ENCODE assay signal across 8 mouse cellular contexts in genomic region chr1:185229406-185230201, GRCm38 (mm10). TPM values are rescaled to one million over a fixed set of nuclear protein-coding genes. Genes with fewer than 3 reads are reported as not detected.
DNase-seq lines count a peak whose midpoint lies in the region; ATAC-seq and TF ChIP-seq lines count a peak whose summit lies in the region.

No protein-coding gene starts in this region.

- H3K27me3 ChIP-seq in midbrain, postnatal 0 days (ENCODE audit: insufficient read depth, low read length), result no peaks in the 10 kb centered on the region
- no peaks in the 10 kb centered on the region for H3K27me3 ChIP-seq in midbrain, embryonic 15.5 days (replicated peaks)
- no peaks in the 10 kb centered on the region for H3K27me3 ChIP-seq in limb, embryonic 15.5 days
- no peaks in the 10 kb centered on the region for H3K27me3 ChIP-seq in stomach, embryonic 14.5 days (ENCODE audit: control insufficient read depth, insufficient read depth, low read length)

- WGBS in midbrain, postnatal 0 days, result 66% methylated on average over 7 of the region's 7 CpGs
- WGBS in midbrain, embryonic 15.5 days, result 70% methylated on average over 7 of the region's 7 CpGs
- 45% methylated on average over 7 of the region's 7 CpGs for WGBS in limb, embryonic 15.5 days
- WGBS in stomach, embryonic 14.5 days, result 33% methylated on average over 7 of the region's 7 CpGs

- H3K4me2 ChIP-seq in midbrain, postnatal 0 days (ENCODE audit: low read depth, low read length, poor library complexity, severe bottlenecking), result no peak overlapping the region
- no peak overlapping the region for H3K4me2 ChIP-seq in midbrain, embryonic 15.5 days
- no peak overlapping the region for H3K4me2 ChIP-seq in limb, embryonic 15.5 days
- no peak overlapping the region for H3K4me2 ChIP-seq in stomach, embryonic 14.5 days (replicated peaks; ENCODE audit: low read depth, low read length)

- no peaks in the 10 kb centered on the region for H3K4me1 ChIP-seq in midbrain, postnatal 0 days (ENCODE audit: insufficient read depth, low read length)
- H3K4me1 ChIP-seq in midbrain, embryonic 15.5 days, result 0 out of 2 replicates have a peak, but pooled peaks cover 4% of the 10 kb centered on the region
- peaks cover 7% of the 10 kb centered on the region; the same call in 1 of the 2 replicates for H3K4me1 ChIP-seq in limb, embryonic 15.5 days
- peaks cover 9% of the 10 kb centered on the region; the same call in 1 of the 2 replicates for H3K4me1 ChIP-seq in stomach, embryonic 14.5 days (ENCODE audit: control insufficient read depth, insufficient read depth, low read length)

- no peak for TF ChIP-seq CTCF in midbrain, postnatal 0 days (IDR thresholded peaks at IDR 0.05)

- no peak for ATAC-seq in midbrain, postnatal 0 days (ENCODE audit: low FRiP score)
- no peak for ATAC-seq in midbrain, embryonic 15.5 days (replicated peaks)
- 0 out of 2 replicates have a peak, but pooled peaks have one; percentile 58 for ATAC-seq in limb, embryonic 15.5 days (ENCODE audit: insufficient number of reproducible peaks, low FRiP score, low TSS enrichment, low read depth)
- ATAC-seq in stomach, embryonic 14.5 days (ENCODE audit: insufficient number of reproducible peaks, insufficient read depth, low FRiP score, low read depth), result peak; percentile 79

- no peak overlapping the region for H3K9ac ChIP-seq in midbrain, postnatal 0 days (replicated peaks; ENCODE audit: low read length, poor library complexity, severe bottlenecking)
- no peak overlapping the region for H3K9ac ChIP-seq in midbrain, embryonic 15.5 days
- no peak overlapping the region for H3K9ac ChIP-seq in limb, embryonic 15.5 days
- no peak overlapping the region for H3K9ac ChIP-seq in stomach, embryonic 14.5 days (replicated peaks; ENCODE audit: low read depth, low read length)

- no peak overlapping the region for H3K27ac ChIP-seq in midbrain, postnatal 0 days (ENCODE audit: low read depth, low read length)
- no peak overlapping the region for H3K27ac ChIP-seq in midbrain, embryonic 15.5 days
- no peak overlapping the region; the same call in 1 of the 2 replicates for H3K27ac ChIP-seq in limb, embryonic 15.5 days
- H3K27ac ChIP-seq in stomach, embryonic 14.5 days (ENCODE audit: low read length), result peak overlapping the region; percentile 52; the same call in 1 of the 2 replicates

- H3K9me3 ChIP-seq in midbrain, postnatal 0 days (ENCODE audit: low read length), result no peaks in the 10 kb centered on the region
- no peaks in the 10 kb centered on the region for H3K9me3 ChIP-seq in midbrain, embryonic 15.5 days
- no peaks in the 10 kb centered on the region for H3K9me3 ChIP-seq in limb, embryonic 15.5 days
- H3K9me3 ChIP-seq in stomach, embryonic 14.5 days (ENCODE audit: control insufficient read depth, low read depth, low read length), result no peaks in the 10 kb centered on the region

- H3K4me3 ChIP-seq in midbrain, postnatal 0 days (ENCODE audit: low read depth, low read length), result no peak overlapping the region
- no peak overlapping the region for H3K4me3 ChIP-seq in midbrain, embryonic 15.5 days
- no peak overlapping the region for H3K4me3 ChIP-seq in limb, embryonic 15.5 days
- no peak overlapping the region for H3K4me3 ChIP-seq in stomach, embryonic 14.5 days (ENCODE audit: low read depth, low read length)

- peaks cover 15% of the 10 kb centered on the region for H3K36me3 ChIP-seq in midbrain, postnatal 0 days (ENCODE audit: insufficient read depth, low read length)
- peaks cover 8% of the 10 kb centered on the region; the same call in 1 of the 2 replicates for H3K36me3 ChIP-seq in midbrain, embryonic 15.5 days (replicated peaks)
- peaks cover 15% of the 10 kb centered on the region; the same call in 1 of the 2 replicates for H3K36me3 ChIP-seq in limb, embryonic 15.5 days
- H3K36me3 ChIP-seq in stomach, embryonic 14.5 days (ENCODE audit: control insufficient read depth, insufficient read depth, low read length), result peaks cover 7% of the 10 kb centered on the region

- peak; percentile 78 to 89 for DNase-seq in adrenal gland, adult (ENCODE audit: inconsistent age in 2 of 2, low spot score in 1 of 2)
- DNase-seq in adrenal gland, postnatal 4 days (ENCODE audit: low spot score in 2 of 2), result no peak
- peak; percentile 14 for DNase-seq in midbrain, postnatal 0 days (ENCODE audit: low spot score)
- peak; percentile 38 to 47 for DNase-seq in heart, adult 18-20 months
- DNase-seq in frontal cortex, postnatal 14 days (ENCODE audit: low spot score in 2 of 2), result no peak

RNA-seq across cellular contexts. Expression of gene Rab3gap2, which starts 25.7 kb away (rescaled TPM):
- total RNA-seq in adrenal gland, postnatal 4 days (2021), result 10 to 100 TPM; 45.9 to 51.1 TPM
- 29.8 and 32.0 TPM in 2 replicates for total RNA-seq in midbrain, postnatal 0 days (2014; rRNA removed)
- 19.3 and 20.2 TPM in 2 replicates for polyA plus RNA-seq in midbrain, postnatal 0 days (2015; fragmentation: Nextera tagmentation; extraction: Ambion mirVana)
- polyA plus RNA-seq in midbrain, embryonic 15.5 days (2015; fragmentation: Nextera tagmentation; extraction: Ambion mirVana), result 25.0 and 26.9 TPM in 2 replicates
- total RNA-seq in heart, adult 18-20 months (2021), result 10 to 100 TPM; 21.5 to 22.7 TPM
- polyA plus RNA-seq in limb, embryonic 15.5 days (2015; fragmentation: Nextera tagmentation; extraction: Ambion mirVana), result 23.7 and 23.9 TPM in 2 replicates
- 23.7 and 24.9 TPM in 2 replicates for polyA plus RNA-seq in stomach, embryonic 14.5 days (2014; fragmentation: Nextera tagmentation; extraction: Ambion mirVana)

Comparison
In these comparisons a context has a peak if more than half of its experiments do, and no peak if none do; other contexts are left out.
1. DNase-seq: peak in adrenal gland, adult (2 of 2), midbrain, postnatal 0 days (single experiment) and heart, adult 18-20 months (2 of 2); none in adrenal gland, postnatal 4 days (0 of 2) and frontal cortex, postnatal 14 days (0 of 2).
2. ATAC-seq: peak in limb, embryonic 15.5 days (single experiment) and stomach, embryonic 14.5 days (single experiment); none in midbrain, postnatal 0 days (single experiment) and midbrain, embryonic 15.5 days (single experiment).